10 mouse cellular contexts compared by ENCODE assay signal in the genomic region with DNA sequence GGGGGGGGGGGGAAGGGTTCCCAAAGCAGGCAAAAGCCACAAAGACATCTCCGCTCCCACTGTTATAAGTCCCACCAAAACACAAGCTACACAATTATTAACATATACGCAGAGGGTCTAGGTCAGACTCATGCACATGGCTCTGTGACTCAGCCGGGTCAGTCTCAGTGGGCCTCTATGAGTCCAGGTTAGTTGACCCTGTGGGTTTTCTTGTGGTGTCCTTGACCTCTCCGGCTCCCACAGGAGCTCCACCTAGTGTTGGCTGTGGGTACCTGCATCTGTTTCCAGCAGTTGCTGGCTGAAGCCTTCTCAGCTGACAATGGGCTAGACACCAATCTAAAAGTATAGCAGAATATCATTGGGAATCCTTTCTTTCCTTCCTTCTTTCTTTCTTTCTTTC. TPM values are rescaled to one million over a fixed set of nuclear protein-coding genes. Genes with fewer than 3 reads are reported as not detected.
A peak's percentile ranks its signal among the peaks of the same experiment; 100 is the strongest.
DNase-seq lines count a peak whose midpoint lies in the region; ATAC-seq lines count a peak whose summit lies in the region.
"Had no signal": no experiment of that assay in that cellular context is flagged by ENCODE, and none has a peak within 500 bp of the region (broad histone marks: within the 10 kb centered on the region; RNA-seq: fewer than 3 reads in every experiment).

No protein-coding gene starts in this region.

- H3K27me3 ChIP-seq in limb, embryonic 11.5 days (ENCODE audit: control insufficient read depth, insufficient read depth, low read length), result no peaks in the 10 kb centered on the region

- H3K9me3 ChIP-seq in limb, embryonic 11.5 days (ENCODE audit: control insufficient read depth, low read length), result no peaks in the 10 kb centered on the region

- H3K9ac ChIP-seq in limb, embryonic 11.5 days (ENCODE audit: low read length), result no peak overlapping the region

- no peaks in the 10 kb centered on the region for H3K4me1 ChIP-seq in limb, embryonic 11.5 days (ENCODE audit: control insufficient read depth, insufficient read depth, low read length)

- no peak overlapping the region for H3K4me3 ChIP-seq in limb, embryonic 11.5 days (ENCODE audit: low read depth, low read length)

- H3K27ac ChIP-seq in limb, embryonic 11.5 days (replicated peaks; ENCODE audit: low read depth, low read length), result no peak overlapping the region

- intact Hi-C loops in heart, postnatal 10 days (cut with DNase I), result no loop called here
- intact Hi-C loops in heart, postnatal 25 days (cut with DNase I), result no loop called here

- peak; percentile 2 to 21 for DNase-seq in heart, postnatal 10 days
- no peak for DNase-seq in heart, adult 8-10 months (ENCODE audit: low spot score)
- peak; percentile 9 for DNase-seq in A20 (ENCODE audit: low read depth, low spot score)
- peak; percentile 61 for DNase-seq in WW6 (ENCODE audit: low read depth, low spot score)
- DNase-seq in limb, embryonic 11.5 days (ENCODE audit: low spot score), result peak; percentile 61
- no peak for DNase-seq in T-cell, adult 2 months (ENCODE audit: low spot score)
- no peak for DNase-seq in gastrocnemius, postnatal 25 days
- no peak for DNase-seq in heart, postnatal 25 days (ENCODE audit: low spot score)

- no peaks in the 10 kb centered on the region for H3K36me3 ChIP-seq in limb, embryonic 11.5 days (ENCODE audit: control insufficient read depth, insufficient read depth, low read length)

- ATAC-seq in limb, embryonic 11.5 days (ENCODE audit: insufficient number of reproducible peaks, low FRiP score, low TSS enrichment, low read depth), result no peak

- 54% methylated on average over 4 of the region's 4 CpGs for WGBS in limb, embryonic 11.5 days

- no peak overlapping the region for H3K4me2 ChIP-seq in limb, embryonic 11.5 days (ENCODE audit: low read depth, severe bottlenecking)

RNA-seq across cellular contexts. Expression of a gene that starts 26.7 kb away (rescaled TPM):
- total RNA-seq in heart, postnatal 10 days (2021), result not detected
- not detected for total RNA-seq in heart, adult 8-10 months (2022)
- 0.08 and 0.14 TPM in 2 replicates for polyA plus RNA-seq in limb, embryonic 11.5 days (2014; fragmentation: Nextera tagmentation; extraction: Ambion mirVana)
- not detected for total RNA-seq in gastrocnemius, postnatal 25 days (2021)
- not detected for total RNA-seq in heart, postnatal 25 days (2021)
- total RNA-seq: adrenal gland, postnatal 36 days; hematopoietic stem cell, adult 5-6 weeks had no signal

Comparison
In these comparisons a context has a peak if more than half of its experiments do, and no peak if none do; other contexts are left out.
1. DNase-seq: peak in heart, postnatal 10 days (2 of 2), A20 (single experiment), WW6 (single experiment) and limb, embryonic 11.5 days (single experiment); none in heart, adult 8-10 months (single experiment), T-cell, adult 2 months (single experiment), gastrocnemius, postnatal 25 days (single experiment) and heart, postnatal 25 days (single experiment).